Mouse (Mus musculus) E14TG2a.4 (cell line): ENCODE results near the gene Il27ra.

Experiments used
- CTCF ChIP-seq: conservative IDR thresholded peaks from 2 replicates; pipeline ENCODE4 v1.5.1; 2014; ENCODE audit warnings: low read length
- POU5F1 ChIP-seq: IDR thresholded peaks from 2 replicates; pipeline ENCODE4 v1.6.1; 2014; ENCODE audit warnings: low read length, borderline replicate concordance

DNA sequence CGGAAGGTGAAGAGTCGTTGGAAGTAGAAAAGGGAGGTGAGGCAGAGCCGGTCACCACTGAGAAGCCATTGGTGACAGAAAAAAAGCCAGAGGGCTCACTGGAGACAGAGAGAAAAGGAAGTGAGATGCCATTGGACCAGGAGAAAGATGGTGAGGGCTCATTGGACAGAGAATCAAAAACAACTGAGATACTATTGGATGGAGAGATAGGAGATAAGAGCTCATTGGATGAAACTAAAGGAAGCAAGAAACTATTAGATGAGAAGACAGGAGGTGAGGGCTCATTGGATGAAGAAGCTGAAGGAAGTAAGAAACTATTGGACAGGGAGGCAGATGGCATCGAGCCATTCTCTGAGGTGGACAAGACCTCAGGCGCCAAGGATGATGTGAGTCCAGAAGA, 13.1 kb downstream of the Il27ra start:
- TF ChIP-seq CTCF (no peak), POU5F1 (no peak)
